Mouse (Mus musculus): ENCODE data around the gene Ppan.

DNA sequence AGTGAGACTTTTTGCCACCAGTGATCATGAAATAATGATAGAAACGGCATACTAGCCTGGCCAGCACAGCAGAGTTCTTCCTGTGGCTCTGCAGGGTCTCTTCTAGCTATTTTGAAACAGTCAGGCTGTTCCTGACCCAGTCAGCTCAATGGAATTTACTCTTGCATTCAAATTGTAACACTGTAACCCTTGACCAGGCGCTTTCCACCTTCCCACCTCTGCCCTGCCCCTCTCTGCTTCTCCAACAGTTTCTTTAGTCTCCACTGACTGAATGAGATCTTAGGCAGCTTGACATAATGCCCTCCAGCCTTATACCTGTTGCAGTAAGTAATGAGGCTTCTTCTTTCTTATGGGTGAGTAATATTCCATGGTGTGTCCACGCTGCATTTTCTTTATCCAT is 21.1 kb upstream of the Ppan start:
- TF ChIP-seq POLR2A (IDR thresholded peaks at IDR 0.05; ENCODE audit: control insufficient read depth, extremely low read depth, insufficient read depth, low read length, poor library complexity) (no peak), CTCF (IDR thresholded peaks at IDR 0.05; ENCODE audit: borderline replicate concordance, control insufficient read depth, extremely low read depth, insufficient read depth, low read length, poor library complexity) (no peak)

All from thymus, adult 2 months (tissue).